Mouse (Mus musculus): ENCODE results near the gene Dnal1. TPM values are rescaled to one million over a fixed set of nuclear protein-coding genes. Genes with fewer than 3 reads are reported as not detected.
"Not testable (repeated sequence)": the region's sequence is repeated elsewhere in the genome, so short reads cannot be mapped to it uniquely, and the experiment has no call there.

Dnal1 gene
- total RNA-seq (2021) = 100 to 1,000 TPM in 1 of 2 experiments, 10 to 100 TPM in 1; 95.8 to 104 TPM

DNA sequence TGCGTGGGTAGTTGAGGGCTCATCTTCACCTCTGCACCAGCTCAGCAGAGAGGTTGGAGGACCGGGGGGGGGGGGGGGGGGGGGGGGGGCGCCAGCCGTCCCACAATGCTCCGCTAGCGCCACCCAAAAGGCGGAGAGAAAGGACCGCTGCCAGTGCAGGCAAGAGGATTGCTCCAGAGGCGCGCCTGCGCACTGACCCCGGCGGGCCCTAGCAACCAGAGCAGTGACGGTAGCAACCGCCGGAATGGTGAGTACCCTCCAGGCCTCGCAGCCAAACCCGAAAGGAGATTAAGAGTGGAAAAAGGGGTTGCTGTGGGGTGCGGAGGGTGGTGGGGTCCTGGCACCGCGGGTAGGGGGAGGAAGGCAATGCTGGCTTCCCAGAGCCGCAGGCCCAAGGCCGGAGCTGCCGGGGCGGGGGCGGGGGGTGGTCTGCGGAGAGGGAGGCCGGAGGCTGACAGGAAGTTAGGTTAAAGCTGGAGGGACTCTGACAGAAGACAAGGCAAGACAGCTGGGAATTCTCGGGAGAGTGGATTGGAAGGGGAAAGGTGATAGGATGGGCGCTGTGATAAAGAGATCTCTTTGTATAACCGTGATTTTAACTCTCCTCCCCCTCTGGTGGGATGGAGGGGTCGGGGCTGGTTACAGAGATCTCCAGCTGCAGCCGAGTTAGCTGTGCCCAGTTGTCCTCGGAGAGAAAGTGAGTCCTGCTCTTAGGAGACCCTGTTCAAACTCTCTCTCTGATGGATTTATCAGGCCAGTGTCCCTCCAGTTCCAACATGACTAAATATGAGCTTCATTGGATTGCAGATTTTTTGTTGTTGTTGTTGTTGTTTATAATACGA is at the start of gene Dnal1:
Dnal1 (plus strand) TSS at position 214 of the 842 bp plus-strand sequence.
- DNase-seq (ENCODE audit: extremely low spot score in 1 of 2, low spot score in 1 of 2) = peak; percentile 62 to 82

DNA sequence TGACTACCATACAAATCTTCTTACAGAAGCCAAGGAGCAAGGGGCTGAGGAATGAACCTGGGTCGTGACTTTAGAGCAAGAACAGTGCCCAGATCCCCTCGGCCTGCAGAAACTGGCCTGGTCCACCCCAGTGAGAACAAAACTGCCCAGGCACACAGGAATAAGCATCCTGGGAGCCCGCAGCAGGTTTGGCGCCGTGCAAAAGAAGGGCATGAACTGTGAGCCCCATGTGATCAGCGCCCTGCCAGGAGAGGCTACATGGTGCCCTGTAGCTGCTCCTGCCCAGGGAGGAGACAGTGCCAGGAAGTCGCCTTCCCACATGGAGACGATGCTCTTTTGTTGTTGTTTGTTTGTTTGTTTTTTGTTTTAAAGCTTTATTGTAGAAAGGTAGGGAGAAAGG is 49.5 kb upstream of the Dnal1 start:
- DNase-seq (ENCODE audit: extremely low spot score in 1 of 2, low spot score in 1 of 2) = no peak

DNA sequence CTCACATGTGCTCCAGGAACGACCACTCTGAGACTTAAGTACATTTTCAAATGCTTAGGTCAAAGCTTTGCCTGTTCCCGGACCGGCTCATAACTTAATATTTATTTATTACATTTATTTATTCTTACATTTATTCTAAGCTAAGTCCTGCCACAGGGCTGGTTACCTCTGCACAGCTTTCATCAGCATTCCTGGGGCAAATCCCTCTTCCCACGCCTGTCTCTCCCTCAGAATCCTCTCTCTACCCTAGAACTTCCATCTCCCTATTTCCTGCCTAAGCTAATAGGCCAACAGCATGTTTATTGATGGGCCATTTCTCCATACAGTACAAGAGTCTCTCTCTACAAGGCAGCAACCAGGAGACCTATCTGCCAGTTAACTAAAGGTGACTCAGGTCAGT is 46.4 kb upstream of the Dnal1 start:
- no peak for DNase-seq (ENCODE audit: extremely low spot score in 1 of 2, low spot score in 1 of 2)

DNA sequence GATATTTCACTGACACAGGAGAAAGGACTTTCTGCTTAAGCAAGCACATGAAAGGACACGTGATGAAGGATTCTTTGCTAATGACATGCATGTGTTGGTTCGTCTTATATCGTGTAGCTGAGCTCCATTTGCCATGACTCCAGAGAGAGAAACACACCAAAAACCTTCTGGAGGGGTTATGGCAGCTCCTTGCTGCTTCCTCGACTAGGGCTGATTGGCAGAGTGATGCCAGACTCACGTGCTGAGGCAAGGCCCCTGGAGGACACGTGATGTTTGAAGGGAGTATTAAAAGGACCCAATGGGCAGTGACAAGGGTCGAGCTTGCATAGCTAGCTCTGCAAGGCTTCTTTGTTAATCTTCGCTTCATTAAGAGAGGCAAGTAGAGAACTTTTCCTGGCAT is 45.9 kb upstream of the Dnal1 start:
- DNase-seq (ENCODE audit: extremely low spot score in 1 of 2, low spot score in 1 of 2) = no peak

DNA sequence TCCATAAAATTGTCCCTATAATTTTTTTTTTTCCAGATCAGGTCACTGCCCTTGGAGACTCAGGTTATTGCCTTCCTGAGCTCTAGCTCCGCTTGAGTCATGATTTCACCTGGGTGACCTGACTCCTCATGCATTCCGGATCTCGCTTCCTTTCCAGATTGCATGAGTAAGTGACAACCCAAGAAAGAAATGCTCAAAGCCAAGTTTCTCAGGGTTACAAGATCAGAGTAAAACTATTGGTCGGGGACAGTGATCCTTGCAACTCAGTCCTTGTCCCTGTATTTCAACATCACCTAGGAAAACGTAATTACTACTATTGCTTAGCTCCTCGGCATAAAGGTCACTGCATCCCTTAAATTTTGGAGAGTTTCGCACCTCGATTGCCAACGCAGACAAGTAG is 45.2 kb upstream of the Dnal1 start, which contains the start of gene Acot5:
Acot5 (plus strand) TSS at position 340 of the 400 bp plus-strand sequence.
- DNase-seq (ENCODE audit: extremely low spot score in 1 of 2, low spot score in 1 of 2) = no peak

DNA sequence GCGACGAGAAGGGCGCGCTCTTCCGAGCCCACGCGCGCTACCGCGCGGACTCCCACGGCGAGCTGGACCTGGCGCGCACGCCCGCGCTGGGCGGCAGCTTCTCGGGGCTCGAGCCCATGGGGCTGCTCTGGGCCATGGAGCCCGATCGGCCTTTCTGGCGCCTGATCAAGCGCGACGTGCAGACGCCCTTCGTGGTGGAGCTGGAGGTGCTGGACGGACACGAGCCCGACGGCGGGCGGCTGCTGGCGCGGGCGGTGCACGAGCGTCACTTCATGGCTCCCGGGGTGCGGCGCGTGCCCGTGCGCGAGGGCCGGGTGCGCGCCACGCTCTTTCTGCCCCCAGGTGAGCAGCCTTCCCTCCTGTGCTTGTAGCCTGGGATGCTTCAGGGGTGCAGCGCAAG is 44.6 kb upstream of the Dnal1 start:
- DNase-seq (ENCODE audit: extremely low spot score in 1 of 2, low spot score in 1 of 2) = peak; percentile 8 to 34

DNA sequence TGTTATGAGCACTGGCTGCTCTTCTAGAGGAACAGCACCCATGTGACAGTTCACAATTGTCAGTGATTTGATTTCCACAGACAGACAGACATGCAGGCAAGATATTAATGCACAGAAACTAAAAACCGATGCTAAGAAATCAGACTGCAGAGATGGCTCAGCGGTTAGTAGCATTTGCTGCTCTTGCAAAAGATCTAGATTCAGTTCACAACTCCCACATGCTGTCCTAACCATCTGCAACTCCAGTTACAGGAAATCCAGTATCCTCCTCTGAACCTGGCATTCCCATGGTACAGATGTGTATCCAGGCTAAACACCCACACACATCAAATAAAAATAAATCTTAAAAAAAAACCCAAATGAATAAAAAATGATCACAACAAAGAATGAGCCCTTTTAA is 42.5 kb upstream of the Dnal1 start:
- DNase-seq (ENCODE audit: extremely low spot score in 1 of 2, low spot score in 1 of 2) = no peak

DNA sequence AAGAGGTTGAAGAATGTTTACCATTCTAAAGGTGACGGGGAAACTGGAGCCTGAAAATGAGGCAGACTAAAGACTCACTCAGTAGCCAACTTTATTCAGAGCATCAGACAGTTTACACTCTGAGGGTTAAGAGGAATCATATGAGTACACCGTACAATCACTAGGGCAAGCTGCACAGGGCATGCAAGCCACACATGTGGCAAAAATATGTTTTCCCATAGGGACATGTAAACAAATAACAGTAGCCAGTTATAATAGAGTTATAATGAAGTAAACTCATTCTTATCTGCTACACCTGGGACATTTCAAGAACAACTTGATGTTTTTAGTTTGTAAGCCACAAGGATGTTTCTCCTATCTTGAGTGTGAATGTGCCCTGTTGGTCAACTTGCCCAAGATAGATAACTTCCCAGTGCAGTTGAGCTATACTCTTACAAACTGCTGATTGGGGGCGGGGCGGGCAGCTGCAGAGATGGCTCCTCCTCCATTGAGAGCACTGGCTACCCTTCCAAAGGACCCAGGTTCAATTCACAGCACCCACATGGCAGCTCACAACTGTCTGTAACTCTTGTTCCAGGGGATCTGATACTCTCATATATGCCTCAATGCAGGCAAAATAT is 36.7 kb upstream of the Dnal1 start:
- no peak for DNase-seq (ENCODE audit: extremely low spot score in 1 of 2, low spot score in 1 of 2)

DNA sequence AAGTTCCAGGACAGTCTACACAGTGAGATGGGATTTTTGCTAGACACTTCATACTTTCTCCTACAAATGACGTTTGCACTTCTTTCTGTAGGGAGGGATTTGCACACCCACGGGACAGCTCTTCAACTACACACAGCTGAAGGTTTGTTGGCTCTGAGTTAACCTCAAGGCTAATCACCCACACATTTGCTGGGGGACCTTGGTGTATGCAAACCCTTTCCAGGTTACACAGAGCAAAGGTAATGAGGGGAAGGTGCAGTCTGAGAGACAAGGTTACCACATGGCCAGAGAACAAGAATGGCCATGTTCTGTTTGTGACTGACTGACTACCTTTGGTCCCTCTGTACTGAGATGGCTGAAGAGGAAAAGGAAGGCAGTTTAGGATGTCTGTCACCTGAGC is 30.3 kb upstream of the Dnal1 start:
- DNase-seq (ENCODE audit: extremely low spot score in 1 of 2, low spot score in 1 of 2) = no peak

DNA sequence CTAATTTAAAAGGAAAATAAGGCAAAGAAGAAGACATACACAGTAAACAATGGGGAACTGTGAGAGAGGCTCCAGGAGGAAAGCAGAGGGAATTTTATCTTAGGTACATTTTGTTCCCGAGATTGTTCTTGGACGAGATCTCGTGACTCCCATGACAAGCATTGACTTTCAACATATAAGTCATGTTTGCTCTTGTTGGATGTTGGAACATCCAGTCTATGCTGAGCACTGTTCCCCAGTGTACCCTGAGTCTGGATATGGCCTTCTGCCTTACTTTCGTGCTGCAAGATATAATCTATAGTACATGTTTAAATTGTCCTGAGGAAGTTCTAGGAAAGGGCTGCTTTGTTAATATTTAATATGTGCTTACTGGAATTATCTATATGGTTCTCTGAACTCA is 29.6 kb upstream of the Dnal1 start:
- no peak for DNase-seq (ENCODE audit: extremely low spot score in 1 of 2, low spot score in 1 of 2)

DNA sequence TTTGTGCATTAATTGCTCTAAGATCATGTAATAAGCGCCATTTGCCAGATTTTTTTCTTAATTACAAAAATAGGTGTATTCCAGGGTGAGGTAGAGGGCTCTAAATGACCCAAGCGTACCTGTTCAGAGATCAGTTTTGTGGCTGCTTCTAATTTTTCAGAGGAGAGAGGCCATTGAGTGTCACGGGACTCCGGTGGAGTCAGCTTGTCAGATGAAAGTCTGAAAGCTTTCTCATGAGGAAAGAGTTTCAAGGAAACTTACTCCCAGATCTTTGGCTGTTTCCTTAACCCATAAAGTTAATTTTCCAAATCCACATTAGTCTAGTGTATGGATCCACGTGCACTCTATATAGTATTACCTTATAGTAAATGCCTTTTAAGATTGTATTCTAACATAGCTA is 19.5 kb upstream of the Dnal1 start:
- not testable (repeated sequence) for DNase-seq (ENCODE audit: extremely low spot score in 1 of 2, low spot score in 1 of 2)

DNA sequence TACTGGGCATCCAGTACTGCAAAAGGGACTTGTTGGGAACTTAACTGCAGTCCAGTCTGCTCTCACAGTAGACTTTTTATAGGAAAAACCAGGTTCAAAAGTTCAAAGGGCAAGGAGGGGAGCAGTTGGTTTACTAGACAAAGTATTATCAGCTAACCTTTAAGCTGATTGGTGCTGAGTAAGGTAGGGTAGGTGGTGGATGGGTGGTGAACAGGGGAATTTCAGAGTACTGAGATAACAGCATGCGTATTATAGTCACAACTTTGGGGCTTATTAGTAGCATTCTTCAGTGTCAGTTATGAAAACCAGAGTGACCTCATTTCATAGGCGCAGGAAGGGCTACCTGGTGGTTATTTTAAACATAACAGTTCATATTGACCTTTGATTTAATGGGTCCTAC is 14.6 kb upstream of the Dnal1 start:
- DNase-seq (ENCODE audit: extremely low spot score in 1 of 2, low spot score in 1 of 2) = no peak

DNA sequence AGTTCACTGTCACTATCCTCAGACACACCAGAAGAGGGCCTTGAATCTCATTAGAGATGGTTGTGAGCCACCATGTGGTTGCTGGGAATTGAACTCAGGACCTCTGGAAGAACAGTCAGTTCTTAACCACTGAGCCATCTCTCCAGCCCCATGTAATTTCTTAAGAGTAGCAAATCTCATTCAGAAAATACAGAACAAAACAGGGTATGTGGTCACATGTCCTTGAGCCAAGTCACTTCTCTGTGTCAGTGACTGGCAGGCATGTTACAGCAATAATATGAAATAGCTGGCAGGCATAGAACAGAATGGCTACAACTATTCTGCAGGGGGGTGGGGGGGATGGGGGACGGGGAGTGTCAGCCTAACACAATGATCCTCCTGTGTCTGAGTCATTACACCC is 14.1 kb upstream of the Dnal1 start:
- DNase-seq (ENCODE audit: extremely low spot score in 1 of 2, low spot score in 1 of 2) = no peak

DNA sequence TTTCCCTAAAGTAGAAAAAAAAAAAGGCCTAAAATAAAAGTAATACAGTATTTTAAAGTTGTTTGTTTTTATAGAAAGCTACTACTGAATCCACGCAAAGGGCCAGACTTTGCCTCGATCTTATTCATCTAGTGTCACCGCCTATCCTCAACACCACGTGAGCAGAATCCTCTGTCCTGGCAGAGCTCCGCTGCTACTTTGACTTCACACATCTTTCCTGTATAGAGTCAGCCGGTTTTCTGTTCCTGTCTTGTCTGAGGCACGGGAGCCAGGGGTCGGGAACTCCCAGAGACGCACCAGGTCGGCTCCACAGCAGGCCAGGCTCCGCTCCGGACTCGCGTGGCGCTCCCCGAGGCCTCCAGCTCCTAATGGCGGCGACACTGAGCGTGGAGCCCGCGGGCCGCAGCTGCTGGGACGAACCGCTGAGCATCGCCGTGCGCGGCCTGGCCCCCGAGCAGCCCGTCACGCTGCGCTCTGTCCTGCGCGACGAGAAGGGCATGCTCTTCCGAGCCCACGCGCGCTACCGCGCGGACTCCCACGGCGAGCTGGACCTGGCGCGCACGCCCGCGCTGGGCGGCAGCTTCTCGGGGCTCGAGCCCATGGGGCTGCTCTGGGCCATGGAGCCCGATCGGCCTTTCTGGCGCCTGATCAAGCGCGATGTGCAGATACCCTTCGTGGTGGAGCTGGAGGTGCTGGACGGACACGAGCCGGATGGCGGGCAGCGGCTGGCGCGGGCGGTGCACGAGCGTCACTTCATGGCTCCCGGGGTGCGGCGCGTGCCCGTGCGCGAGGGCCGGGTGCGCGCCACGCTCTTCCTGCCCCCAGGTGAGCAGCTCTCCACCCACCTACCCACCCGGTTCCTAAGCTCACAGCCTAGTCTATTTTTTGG is 13.3 kb upstream of the Dnal1 start, which contains the start of gene Acot6:
Acot6 (plus strand) TSS at position 51 of the 889 bp plus-strand sequence.
- peak; percentile 30 to 46 for DNase-seq (ENCODE audit: extremely low spot score in 1 of 2, low spot score in 1 of 2)

DNA sequence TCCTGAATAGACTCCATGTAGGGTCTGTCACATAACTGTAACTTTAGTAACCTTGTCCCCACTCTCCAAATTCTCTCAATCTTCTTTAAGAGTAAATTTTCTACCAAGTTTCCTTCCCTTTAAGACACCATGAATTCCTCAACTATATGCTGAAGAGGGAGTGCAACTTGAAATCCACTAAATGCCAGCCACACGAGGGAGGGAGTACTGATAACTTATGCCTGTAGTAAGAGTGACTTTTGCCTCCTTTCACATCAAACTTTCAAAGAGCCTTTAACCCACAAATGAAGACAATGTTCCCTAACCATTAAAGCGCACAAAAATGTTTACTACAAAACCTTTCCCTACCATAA is 12.7 kb upstream of the Dnal1 start:
- DNase-seq (ENCODE audit: extremely low spot score in 1 of 2, low spot score in 1 of 2) = no peak

DNA sequence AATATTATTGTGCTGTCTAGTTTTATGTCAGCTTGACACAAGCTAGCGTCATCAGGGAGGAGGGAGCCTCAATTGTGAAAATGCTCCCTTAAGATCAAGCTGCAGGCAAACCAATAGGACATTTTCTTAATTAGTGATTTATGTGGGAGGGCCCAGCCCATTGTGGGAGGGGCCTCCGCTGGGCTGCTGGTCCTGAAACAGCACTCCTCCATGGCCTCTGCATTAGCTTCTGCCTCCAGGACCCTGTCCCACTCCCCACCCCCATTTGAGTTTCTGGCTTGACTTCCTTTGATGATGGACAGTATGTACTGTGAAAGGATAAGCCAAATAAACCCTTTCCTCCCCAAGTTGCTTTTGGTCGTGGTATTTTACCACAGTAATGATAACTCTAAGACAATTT is 7.2 kb upstream of the Dnal1 start:
- DNase-seq (ENCODE audit: extremely low spot score in 1 of 2, low spot score in 1 of 2) = no peak

DNA sequence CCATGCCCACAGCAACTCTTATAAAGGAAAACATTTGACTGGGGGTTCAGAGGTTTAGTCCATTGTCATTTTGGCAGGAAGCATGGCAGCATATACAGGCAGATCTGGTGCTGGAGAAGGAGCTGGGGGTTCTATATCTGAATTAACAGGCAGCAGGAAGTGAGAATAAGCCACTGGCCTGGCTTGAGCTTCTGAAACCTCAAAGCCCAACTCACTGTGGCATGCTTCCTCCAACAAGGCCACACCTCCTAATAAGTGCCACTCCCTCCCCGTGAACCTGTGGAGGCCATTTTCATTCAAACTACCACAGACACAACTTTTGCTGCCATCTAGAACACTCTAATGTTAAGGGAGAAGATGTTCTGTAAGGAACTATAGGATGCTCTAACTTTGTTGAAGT is 6.5 kb upstream of the Dnal1 start:
- no peak for DNase-seq (ENCODE audit: extremely low spot score in 1 of 2, low spot score in 1 of 2)

DNA sequence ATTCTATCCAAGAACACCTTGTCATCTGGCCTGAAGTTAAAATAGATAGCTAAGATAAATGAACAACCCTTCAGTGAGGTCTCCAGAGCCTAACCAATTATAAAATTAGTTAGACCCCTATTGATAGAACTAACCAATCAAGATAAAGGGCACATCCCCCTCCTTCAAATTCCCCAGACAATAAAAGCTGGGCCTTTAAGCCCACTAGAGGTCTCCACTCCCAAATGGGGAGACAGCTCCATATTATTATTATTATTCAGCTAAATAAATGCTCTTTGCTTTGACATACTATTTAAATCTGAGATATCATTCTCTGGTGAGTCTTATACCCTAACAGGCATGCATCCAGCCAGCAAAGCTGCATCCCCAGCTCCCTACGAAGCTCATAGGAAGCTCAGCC is 4.2 kb upstream of the Dnal1 start:
- no peak for DNase-seq (ENCODE audit: extremely low spot score in 1 of 2, low spot score in 1 of 2)

DNA sequence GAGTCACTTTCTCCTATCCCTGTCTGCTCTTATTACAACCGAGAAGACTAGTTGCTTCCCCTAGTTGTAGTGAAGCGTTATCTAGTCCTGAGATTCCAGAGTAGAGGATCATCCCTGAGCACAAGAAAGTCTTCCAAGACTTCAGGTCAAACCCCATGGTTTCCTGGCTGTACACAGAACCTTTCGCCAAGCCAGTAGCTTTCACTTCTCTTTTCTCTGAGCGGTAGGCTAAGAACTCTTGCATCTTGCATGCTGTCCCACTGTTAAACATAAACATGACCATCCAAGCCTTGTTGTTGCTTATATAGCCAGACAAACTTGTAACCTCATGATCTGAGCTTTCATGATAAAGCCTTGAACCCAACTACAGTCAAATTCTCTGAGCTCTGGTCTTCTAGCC is 3.4 kb upstream of the Dnal1 start:
- DNase-seq (ENCODE audit: extremely low spot score in 1 of 2, low spot score in 1 of 2) = no peak

DNA sequence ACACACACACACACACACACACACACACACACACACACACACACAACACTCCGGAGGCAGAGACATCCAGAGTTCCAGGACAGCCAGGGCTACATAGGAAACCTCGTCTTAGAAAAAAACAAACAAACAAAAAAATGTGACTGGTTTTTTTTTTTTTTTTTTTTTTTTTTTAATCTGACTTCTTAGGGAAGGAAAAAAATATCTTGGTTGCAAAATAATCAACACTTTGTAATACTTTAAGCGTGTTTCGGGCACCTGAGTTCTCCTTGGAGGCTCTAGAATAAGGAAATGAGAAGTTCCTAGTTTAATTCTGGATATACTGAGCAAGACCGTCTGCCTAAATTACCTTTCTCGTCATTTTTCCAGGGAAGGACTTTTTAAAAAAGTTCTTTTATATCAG is 490 bp upstream of the Dnal1 start:
- no peak for DNase-seq (ENCODE audit: extremely low spot score in 1 of 2, low spot score in 1 of 2)

DNA sequence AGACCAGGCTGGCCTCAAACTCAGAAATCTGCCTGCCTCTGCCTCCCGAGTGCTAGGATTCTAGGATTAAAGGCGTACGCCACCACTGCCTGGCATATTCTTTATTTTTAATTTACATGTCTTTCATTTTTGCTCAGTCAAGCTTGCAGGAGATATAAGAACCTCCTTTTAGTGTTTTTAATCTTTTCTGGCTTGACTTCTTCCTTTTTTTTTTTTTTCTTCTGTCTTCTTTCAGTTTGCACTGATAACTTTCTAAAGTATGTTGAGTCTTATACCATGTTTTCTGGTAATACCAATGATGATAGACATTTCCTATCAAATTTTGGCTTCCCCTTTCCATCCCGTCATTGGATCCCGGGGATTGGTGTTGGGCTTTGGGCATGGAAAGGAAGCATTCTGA is 5.4 kb downstream of the Dnal1 start:
- DNase-seq (ENCODE audit: extremely low spot score in 1 of 2, low spot score in 1 of 2) = no peak
